Mouse (Mus musculus) embryonic facial prominence, embryonic 10.5 days (tissue): ENCODE data around the gene Fam229b. TPM values are rescaled to one million over a fixed set of nuclear protein-coding genes. Genes with fewer than 3 reads are reported as not detected.
A peak's percentile ranks its signal among the peaks of the same experiment; 100 is the strongest.

Experiments
- DNase-seq: peaks from one replicate; pipeline ENCODE4 v3.0.0-alpha.2; 2017; ENCODE audit warnings: low spot score
- H3K27ac ChIP-seq: fragments of 300-500 bp; sonication (generic); replicated peaks from 2 replicates; pipeline ENCODE4 v1.5.1; 2016; ENCODE audit warnings: mild to moderate bottlenecking
- H3K27me3 ChIP-seq: fragments of 300-500 bp; sonication (generic); replicated peaks from 2 replicates; pipeline ENCODE4 v1.6.1; 2016; ENCODE audit warnings: low read depth, mild to moderate bottlenecking; ENCODE audit not compliant: poor library complexity, severe bottlenecking
- H3K36me3 ChIP-seq: fragments of 300-500 bp; sonication (generic); replicated peaks from 2 replicates; pipeline ENCODE4 v1.6.1; 2016; ENCODE audit warnings: mild to moderate bottlenecking, moderate library complexity
- H3K4me1 ChIP-seq: fragments of 300-500 bp; sonication (generic); 2 replicates; pipeline ENCODE4 v1.6.1; 2016
- H3K4me3 ChIP-seq: fragments of 300-500 bp; sonication (generic); 2 replicates; pipeline ENCODE4 v1.5.1; 2016; ENCODE audit warnings: mild to moderate bottlenecking, moderate library complexity
- H3K9me3 ChIP-seq: fragments of 300-500 bp; sonication (generic); 2 replicates; pipeline ENCODE4 v1.6.1; 2016; ENCODE audit warnings: mild to moderate bottlenecking
- WGBS: fragments of 180-500 bp; shearing (Covaris S2); methylation state at CpG from one replicate; pipeline ENCODE4 v1.1.7; 2016; 5-methylcytosine and 5-hydroxymethylcytosine counted together
- polyA plus RNA-seq: library from polyadenylated mRNA; unstranded; fragments of >200 nt; fragmentation: Nextera tagmentation; extraction: Ambion mirVana; gene quantifications from 2 replicates; pipeline ENCODE4 v1.2.1, GENCODE M21; 2016

The Fam229b gene
- polyA plus RNA-seq: 10.8 and 12.2 TPM in 2 replicates

GRCm38 (mm10) chr10:39133462-39134310 lies at the start of gene Fam229b, which contains the start of gene Tube1:
Gene Fam229b, minus strand, starts transcription at chr10:39133914.
Gene Tube1, plus strand, starts transcription at chr10:39133976.
- peak; percentile 93 for DNase-seq
- Histone ChIP-seq H3K4me3 (peak within 1 kb of the TSS; percentile 69), H3K27me3 (no peaks in the 10 kb centered on the region), H3K36me3 (peaks cover 28% of the 10 kb centered on the region), H3K9me3 (no peaks in the 10 kb centered on the region), H3K4me1 (peaks cover 35% of the 10 kb centered on the region), H3K27ac (peak within 1 kb of the TSS; percentile 89)
- 5% methylated on average over 47 of the region's 47 CpGs for WGBS

- H3K27ac ChIP-seq: no peak overlapping the region
These were observed 43.3 kb upstream of the Fam229b start for GRCm38 (mm10) chr10:39176981-39177380.

GRCm38 (mm10) chr10:39173077-39173476 lies 39.4 kb upstream of the Fam229b start:
- Histone ChIP-seq H3K4me1 (peaks cover 54% of the 10 kb centered on the region), H3K36me3 (no peaks in the 10 kb centered on the region), H3K9me3 (peaks cover 3% of the 10 kb centered on the region; the same call in 1 of the 2 replicates), H3K27ac (peak overlapping the region; percentile 83), H3K27me3 (peaks cover 4% of the 10 kb centered on the region; the same call in 1 of the 2 replicates), H3K4me3 (peak overlapping the region; percentile 0; the same call in 1 of the 2 replicates)
- WGBS: 39% methylated on average over 13 of the region's 13 CpGs
- peak; percentile 59 for DNase-seq

More at GRCm38 (mm10) chr10:39176981-39177380, 43.3 kb upstream of the Fam229b start:
- no peak overlapping the region for H3K4me3 ChIP-seq
- H3K4me1 ChIP-seq: peaks cover 33% of the 10 kb centered on the region
- WGBS: 88% methylated on average over 5 of the region's 5 CpGs
- no peak for DNase-seq
- no peaks in the 10 kb centered on the region for H3K27me3 ChIP-seq
- H3K9me3 ChIP-seq: peaks cover 9% of the 10 kb centered on the region; the same call in 1 of the 2 replicates
- no peaks in the 10 kb centered on the region for H3K36me3 ChIP-seq

GRCm38 (mm10) chr10:39172540-39172931 lies 38.8 kb upstream of the Fam229b start:
- no peak for DNase-seq
- peak overlapping the region; percentile 83 for H3K27ac ChIP-seq
- peaks cover 4% of the 10 kb centered on the region for H3K27me3 ChIP-seq
- no peaks in the 10 kb centered on the region for H3K9me3 ChIP-seq
- no peaks in the 10 kb centered on the region for H3K36me3 ChIP-seq
- H3K4me1 ChIP-seq: peaks cover 58% of the 10 kb centered on the region
- peak overlapping the region; percentile 56; the same call in 1 of the 2 replicates for H3K4me3 ChIP-seq
- whole genome bisulfite sequencing: 73% methylated on average over 6 of the region's 6 CpGs

GRCm38 (mm10) chr10:39171603-39172539 lies 38.2 kb upstream of the Fam229b start:
- H3K27ac ChIP-seq: peak overlapping the region; percentile 83
- peak; percentile 88 for DNase-seq
- peak overlapping the region; percentile 56 for H3K4me3 ChIP-seq
- H3K9me3 ChIP-seq: no peaks in the 10 kb centered on the region
- 14% methylated on average over 26 of the region's 26 CpGs for WGBS
- H3K27me3 ChIP-seq: peaks cover 4% of the 10 kb centered on the region
- peaks cover 59% of the 10 kb centered on the region for H3K4me1 ChIP-seq
- H3K36me3 ChIP-seq: no peaks in the 10 kb centered on the region

- under 1% methylated on average over 19 of the region's 19 CpGs for WGBS
These were observed 37.4 kb upstream of the Fam229b start for GRCm38 (mm10) chr10:39171134-39171533.

GRCm38 (mm10) chr10:39170706-39171105 lies 37.0 kb upstream of the Fam229b start:
- Histone ChIP-seq H3K9me3 (no peaks in the 10 kb centered on the region), H3K4me1 (peaks cover 62% of the 10 kb centered on the region), H3K4me3 (peak overlapping the region; percentile 56; the same call in 1 of the 2 replicates), H3K27me3 (peaks cover 4% of the 10 kb centered on the region), H3K36me3 (no peaks in the 10 kb centered on the region), H3K27ac (peak overlapping the region; percentile 44; the same call in 1 of the 2 replicates)
- WGBS: 18% methylated on average over 6 of the region's 6 CpGs
- DNase-seq: no peak

More at GRCm38 (mm10) chr10:39171134-39171533, 37.4 kb upstream of the Fam229b start:
- peak; percentile 92 for DNase-seq
- Histone ChIP-seq H3K27me3 (peaks cover 4% of the 10 kb centered on the region), H3K27ac (peak overlapping the region; percentile 83), H3K9me3 (no peaks in the 10 kb centered on the region), H3K4me3 (peak overlapping the region; percentile 56), H3K4me1 (peaks cover 59% of the 10 kb centered on the region), H3K36me3 (no peaks in the 10 kb centered on the region)

GRCm38 (mm10) chr10:39170181-39170580 lies 36.5 kb upstream of the Fam229b start:
- Histone ChIP-seq H3K36me3 (no peaks in the 10 kb centered on the region), H3K27me3 (peaks cover 4% of the 10 kb centered on the region), H3K27ac (no peak overlapping the region), H3K4me3 (peak overlapping the region; percentile 32; the same call in 1 of the 2 replicates), H3K9me3 (no peaks in the 10 kb centered on the region), H3K4me1 (peaks cover 65% of the 10 kb centered on the region)
- WGBS: 6% methylated on average over 8 of the region's 8 CpGs
- DNase-seq: peak; percentile 81

- Histone ChIP-seq H3K27me3 (peaks cover 4% of the 10 kb centered on the region), H3K9me3 (no peaks in the 10 kb centered on the region), H3K27ac (no peak overlapping the region), H3K4me1 (peaks cover 62% of the 10 kb centered on the region), H3K4me3 (peak overlapping the region; percentile 32; the same call in 1 of the 2 replicates), H3K36me3 (no peaks in the 10 kb centered on the region)
- 42% methylated on average over 9 of the region's 9 CpGs for WGBS
- no peak for DNase-seq
These were observed 35.9 kb upstream of the Fam229b start for GRCm38 (mm10) chr10:39169642-39170041.

- no peak for DNase-seq
- no peak overlapping the region for H3K27ac ChIP-seq
- H3K27me3 ChIP-seq: peaks cover 4% of the 10 kb centered on the region
- no peaks in the 10 kb centered on the region for H3K9me3 ChIP-seq
- peaks cover 53% of the 10 kb centered on the region for H3K4me1 ChIP-seq
- H3K4me3 ChIP-seq: no peak overlapping the region
- 69% methylated on average over 11 of the region's 11 CpGs for WGBS
- no peaks in the 10 kb centered on the region for H3K36me3 ChIP-seq
These were observed 33.9 kb upstream of the Fam229b start for GRCm38 (mm10) chr10:39167611-39168010.

GRCm38 (mm10) chr10:39165632-39166115 lies 32.0 kb upstream of the Fam229b start:
- 36% methylated on average over 11 of the region's 11 CpGs for WGBS
- H3K9me3 ChIP-seq: no peaks in the 10 kb centered on the region
- H3K27ac ChIP-seq: peak overlapping the region; percentile 25; the same call in 1 of the 2 replicates
- peaks cover 41% of the 10 kb centered on the region for H3K4me1 ChIP-seq
- peaks cover 4% of the 10 kb centered on the region for H3K27me3 ChIP-seq
- no peak for DNase-seq
- H3K4me3 ChIP-seq: no peak overlapping the region; the same call in 1 of the 2 replicates
- H3K36me3 ChIP-seq: no peaks in the 10 kb centered on the region

GRCm38 (mm10) chr10:39163694-39164093 lies 30.0 kb upstream of the Fam229b start, which contains the start of gene Ccn6:
Gene Ccn6, minus strand, starts transcription at chr10:39163794.
- 87% methylated on average over 10 of the region's 10 CpGs for WGBS
- H3K4me3 ChIP-seq: no peak within 1 kb of the TSS
- H3K27me3 ChIP-seq: no peaks in the 10 kb centered on the region; the same call in 1 of the 2 replicates

More at GRCm38 (mm10) chr10:39163694-39164093, 30.0 kb upstream of the Fam229b start, which contains the start of gene Ccn6:
- H3K27ac ChIP-seq: no peak within 1 kb of the TSS
- H3K36me3 ChIP-seq: no peaks in the 10 kb centered on the region
- DNase-seq: no peak
- peaks cover 28% of the 10 kb centered on the region for H3K4me1 ChIP-seq
- H3K9me3 ChIP-seq: no peaks in the 10 kb centered on the region
